Mouse (Mus musculus) bone marrow macrophage, adult 2 months (primary cell): ENCODE data around the gene Hsp90ab1.

ENCODE experiments used
- CTCF ChIP-seq: IDR thresholded peaks from 2 replicates; pipeline ENCODE4 v1.5.1; 2012; ENCODE audit warnings: low read depth, mild to moderate bottlenecking, low read length, moderate library complexity
- POLR2A ChIP-seq: IDR thresholded peaks from 2 replicates; pipeline ENCODE4 v1.6.1; 2012; ENCODE audit warnings: mild to moderate bottlenecking, low read depth, low read length, borderline replicate concordance

GRCm38 (mm10) chr17:45600267-45600666, 27.2 kb upstream of the Hsp90ab1 start:
- TF ChIP-seq CTCF (no peak), POLR2A (no peak)
